Mouse (Mus musculus) thymus, postnatal 4 days (tissue): ENCODE measurements at regions not wholly inside any gene's neighbourhood (a gene's known extent, or its start where the extent isn't known, plus 50 kb on each side); places are given as distances from the start of the nearest gene placed in this dataset.

Source experiments
- DNase-seq: peaks from one replicate; pipeline ENCODE4 v3.0.0; 2021

GRCm38 (mm10) chr14:105841888-105842287 is 54.7 kb downstream of the Spry2 start:
- DNase-seq, result no peak

DNA sequence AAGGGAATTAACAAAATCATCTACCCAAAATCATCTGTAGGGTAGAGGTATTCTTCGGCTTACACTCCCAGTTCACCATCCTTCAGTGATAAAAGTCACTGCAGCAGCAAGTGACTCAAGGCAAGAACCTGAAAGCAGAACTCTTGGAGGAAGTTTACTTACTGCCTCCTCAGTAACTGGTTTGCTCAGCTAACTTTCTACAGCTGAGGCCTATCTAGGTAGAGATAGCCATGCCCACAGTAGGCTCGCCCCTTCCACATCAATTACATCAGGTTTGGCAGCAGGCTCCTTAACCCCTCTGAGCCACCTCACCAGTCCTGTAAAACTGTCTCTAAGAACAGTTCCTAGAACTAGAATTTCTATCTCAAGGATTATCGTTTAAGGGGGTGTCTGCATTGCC is 59.1 kb downstream of the Spry2 start:
- DNase-seq, result no peak

- no peak for DNase-seq
Measured at GRCm38 (mm10) chr14:105830701-105831100, 65.9 kb downstream of the Spry2 start.

DNA sequence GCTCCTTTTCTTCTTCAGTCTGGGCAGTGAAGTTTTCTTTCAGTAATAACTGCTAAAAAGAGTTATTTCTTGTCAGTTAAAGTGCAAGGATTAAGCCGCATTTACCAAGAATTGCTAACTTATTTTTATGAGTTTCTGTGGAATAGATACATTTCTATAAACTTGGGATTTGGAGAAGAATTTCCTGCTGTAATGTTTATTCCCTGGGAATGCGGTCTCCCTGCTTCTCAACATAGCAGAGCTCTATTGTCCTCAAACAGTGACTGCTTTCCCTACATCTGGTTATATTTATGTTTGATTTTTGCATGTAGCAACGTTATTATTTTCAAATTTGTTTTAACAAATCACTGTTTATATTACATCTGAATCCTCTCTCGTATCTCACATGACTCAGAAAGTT is 66.3 kb downstream of the Spry2 start:
- no peak for DNase-seq

DNA sequence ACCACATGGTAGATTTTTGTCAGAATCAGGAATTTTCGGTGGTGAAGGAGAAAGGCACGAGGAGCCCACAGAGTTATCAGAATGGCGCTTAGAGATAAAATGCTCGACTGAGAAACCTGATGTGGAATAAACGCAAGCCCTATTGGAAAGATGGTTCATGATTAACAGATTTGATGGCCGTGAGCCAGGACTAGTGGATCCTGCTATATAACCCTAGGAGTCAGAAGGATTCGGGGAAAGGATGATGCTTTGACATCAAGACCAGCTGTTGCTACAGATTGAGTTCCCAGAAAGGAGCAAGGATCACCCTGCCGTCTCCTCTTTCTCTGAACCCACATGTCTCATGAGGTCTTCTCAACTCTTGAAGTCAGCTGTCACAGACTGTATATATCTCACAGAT is 73.5 kb downstream of the Spry2 start:
- no peak for DNase-seq

DNA sequence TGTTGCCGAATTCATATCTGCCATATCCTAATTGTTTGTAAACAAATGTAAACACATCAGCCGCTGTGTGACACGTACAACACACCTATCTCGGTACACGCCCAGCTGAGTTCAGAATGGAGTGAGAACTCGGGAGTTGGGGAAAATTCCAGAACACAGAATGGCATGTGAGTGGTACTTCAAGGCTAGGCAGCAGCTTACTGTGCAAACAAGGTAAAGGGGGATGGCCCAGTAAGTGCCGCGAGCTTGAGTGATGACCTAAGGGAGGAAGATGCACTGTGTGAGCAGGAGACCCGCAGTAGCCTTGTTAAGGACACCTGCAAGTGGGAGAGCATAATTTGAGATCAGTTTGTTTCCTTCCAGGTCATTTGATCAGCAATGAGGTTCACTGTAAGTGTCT is 74.0 kb downstream of the Spry2 start:
- DNase-seq, result no peak

GRCm38 (mm10) chr14:105819534-105819933 is 77.1 kb downstream of the Spry2 start:
- no peak for DNase-seq

DNA sequence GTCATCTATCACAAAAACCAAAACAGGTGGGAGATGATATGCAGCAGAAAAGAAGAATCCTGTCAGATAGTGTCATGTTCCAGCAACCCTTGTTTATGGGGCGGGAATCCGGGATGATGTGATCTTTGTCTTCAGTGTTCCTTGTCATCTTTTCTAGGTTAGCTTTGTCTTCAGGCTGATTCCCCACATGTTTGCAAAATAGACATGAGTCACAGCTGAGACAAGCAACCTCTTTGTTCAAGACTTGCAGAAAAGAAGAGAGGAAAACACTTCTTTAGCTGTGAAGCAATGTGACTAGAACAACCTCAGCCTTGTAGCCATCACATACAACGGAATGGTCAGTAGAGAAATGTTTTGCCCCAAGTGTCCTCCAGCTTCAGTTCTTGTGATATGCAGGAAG is 77.8 kb downstream of the Spry2 start:
- DNase-seq, result no peak

- no peak for DNase-seq
Measured at GRCm38 (mm10) chr14:105817481-105817880, 79.1 kb downstream of the Spry2 start.

GRCm38 (mm10) chr14:105815827-105816226 is 80.8 kb downstream of the Spry2 start:
- no peak for DNase-seq

GRCm38 (mm10) chr14:105815281-105815680 is 81.3 kb downstream of the Spry2 start:
- DNase-seq, result no peak

DNA sequence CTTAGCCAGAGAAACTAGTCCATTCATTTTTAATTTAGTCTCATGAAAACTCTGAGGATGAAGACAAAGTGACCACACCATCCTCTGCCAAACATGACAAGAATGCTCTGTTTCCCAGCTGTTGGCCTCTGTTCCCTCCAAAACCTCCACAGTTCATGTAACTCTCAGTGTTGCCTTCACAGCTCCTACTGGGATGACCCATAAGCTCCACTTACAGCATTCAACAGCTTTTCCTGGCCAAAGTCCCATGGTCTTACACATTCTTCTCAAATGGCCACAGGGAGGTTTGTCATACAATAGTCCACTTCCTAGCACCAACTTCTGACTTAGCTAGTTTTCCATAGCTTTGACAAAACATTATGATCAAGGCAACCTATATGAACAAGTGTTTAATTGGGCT is 83.0 kb downstream of the Spry2 start:
- no peak for DNase-seq

GRCm38 (mm10) chr14:105813097-105813496 is 83.5 kb downstream of the Spry2 start:
- DNase-seq, result no peak

DNA sequence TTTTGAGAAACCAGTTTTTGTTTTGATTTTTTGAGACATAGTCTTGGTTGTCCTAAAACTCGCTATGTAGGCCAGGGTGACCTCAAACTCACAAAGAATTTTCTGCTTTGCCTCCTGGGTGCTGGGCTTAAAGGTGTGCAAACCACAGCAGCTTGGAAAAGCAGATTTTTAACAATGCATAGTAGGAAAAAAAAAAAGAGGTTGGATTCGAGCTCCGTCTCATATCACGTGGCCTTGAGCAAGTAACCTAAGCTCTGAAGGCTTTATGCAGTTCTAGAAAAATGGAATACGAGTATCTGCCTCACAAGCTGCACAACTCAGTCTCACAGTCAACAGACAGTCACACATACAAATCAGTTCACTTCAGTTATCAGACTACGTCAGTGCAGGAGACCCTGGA is 90.9 kb downstream of the Spry2 start:
- DNase-seq, result no peak

DNA sequence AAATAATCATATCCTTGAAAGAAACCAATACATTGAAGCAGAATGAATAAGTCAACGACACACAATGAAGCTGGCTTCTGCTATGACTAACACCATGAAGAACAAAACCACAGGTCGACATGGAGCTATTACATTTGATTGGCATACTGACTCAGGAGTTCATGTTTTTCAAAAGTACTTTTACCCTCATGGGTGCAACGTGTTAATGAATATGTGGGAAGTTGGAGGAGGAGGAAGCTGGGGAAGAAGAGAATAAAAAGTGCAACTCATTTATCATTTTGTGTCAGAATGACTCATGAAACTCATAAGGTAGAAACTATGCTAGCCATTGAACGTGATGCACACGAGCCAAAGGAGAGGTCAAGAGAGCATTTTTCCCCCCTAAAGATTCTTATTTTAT is 91.3 kb downstream of the Spry2 start:
- DNase-seq, result no peak

DNA sequence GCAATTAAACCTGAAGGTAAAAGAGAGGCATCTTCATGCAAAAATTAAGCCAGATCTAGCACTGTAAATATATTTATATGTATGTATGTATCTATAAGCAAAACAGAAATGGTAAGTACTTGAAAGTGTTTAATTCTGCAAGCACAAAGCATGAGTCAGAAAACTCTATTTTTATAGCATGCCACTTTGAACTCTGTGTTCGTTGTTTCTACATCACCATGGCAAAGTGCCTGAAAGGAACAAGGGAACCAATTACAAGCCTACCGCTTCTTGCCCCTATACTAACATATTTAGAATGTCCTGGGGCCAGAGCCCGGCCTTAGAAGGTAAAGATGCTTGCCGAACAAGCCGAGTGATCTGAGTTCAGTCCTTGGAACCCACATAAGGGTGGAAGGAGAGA is 91.9 kb downstream of the Spry2 start:
- no peak for DNase-seq

- peak; percentile 13 for DNase-seq
Measured at GRCm38 (mm10) chr14:105803281-105803680, 93.3 kb downstream of the Spry2 start.

DNA sequence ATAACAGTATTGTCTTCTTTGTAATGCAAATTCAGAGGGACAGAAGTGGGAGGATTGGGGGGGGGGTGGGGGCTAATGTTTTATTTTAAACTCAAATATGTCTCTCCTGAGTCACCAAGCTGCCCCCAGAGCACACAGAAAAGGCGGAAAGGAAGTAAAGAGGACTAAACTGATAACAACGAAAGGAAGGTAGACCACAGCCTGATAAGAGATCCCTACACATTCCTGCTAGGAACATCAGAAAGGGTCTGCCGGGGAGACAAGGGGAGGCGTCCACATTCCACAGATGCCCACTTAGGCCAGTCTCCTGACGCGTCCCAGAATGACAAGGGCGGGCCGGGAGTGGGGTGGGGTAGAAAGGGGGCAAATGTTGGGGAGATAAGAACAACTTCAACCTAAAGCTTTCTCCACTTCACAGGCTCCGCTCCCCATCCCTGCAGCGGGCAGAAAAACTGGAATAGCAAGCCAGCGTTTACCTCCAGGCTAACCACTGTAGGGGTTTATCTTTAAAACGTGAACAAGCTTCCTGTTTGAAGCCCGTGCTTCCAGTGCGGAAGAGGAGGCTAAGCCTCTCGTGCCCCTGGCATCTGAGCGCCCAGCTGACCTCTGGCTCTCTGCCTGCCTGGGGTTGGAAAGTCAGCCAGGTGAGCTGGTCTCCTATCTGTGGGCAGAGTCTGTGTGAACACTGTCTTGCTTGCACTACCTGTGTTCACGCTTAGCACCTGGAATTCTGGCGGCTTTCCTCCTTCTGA is 93.9 kb downstream of the Spry2 start:
- DNase-seq, result peak; percentile 33

DNA sequence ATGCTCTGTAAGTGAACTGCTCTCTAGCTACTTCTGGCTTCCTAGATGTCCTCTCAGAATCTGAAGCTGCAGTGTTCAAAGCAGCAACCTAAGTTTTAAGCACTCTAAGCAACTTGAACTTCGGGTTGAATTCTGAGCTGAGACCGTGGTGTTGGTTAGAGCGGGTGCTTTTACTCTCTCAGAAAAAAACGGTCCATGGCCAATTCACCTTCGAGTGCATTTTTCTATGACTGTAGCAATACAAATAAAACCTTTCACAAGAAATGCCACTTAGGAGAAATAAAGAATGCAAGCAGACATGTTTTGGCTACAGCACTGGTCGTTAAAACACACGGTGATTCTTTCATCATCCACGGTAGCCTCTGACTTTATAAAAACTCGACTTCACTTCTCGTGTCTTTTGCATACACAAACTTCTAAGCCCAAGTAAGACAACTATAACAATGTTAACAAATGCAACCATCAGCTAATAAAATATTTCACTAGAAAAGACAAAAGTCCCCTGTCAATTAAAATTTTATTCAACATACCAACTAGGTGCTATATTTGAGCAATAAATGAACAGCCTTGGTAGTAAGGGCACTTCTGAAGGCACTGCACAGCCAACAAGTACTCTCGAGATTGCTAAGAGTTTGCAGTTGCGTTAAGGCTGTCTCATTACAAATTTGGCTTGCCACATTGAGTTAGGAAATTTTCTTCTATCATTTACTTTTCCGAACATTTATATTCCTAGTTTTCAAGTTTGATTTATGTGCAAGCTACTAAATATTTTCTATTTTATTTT is 96.3 kb downstream of the Spry2 start:
- no peak for DNase-seq

DNA sequence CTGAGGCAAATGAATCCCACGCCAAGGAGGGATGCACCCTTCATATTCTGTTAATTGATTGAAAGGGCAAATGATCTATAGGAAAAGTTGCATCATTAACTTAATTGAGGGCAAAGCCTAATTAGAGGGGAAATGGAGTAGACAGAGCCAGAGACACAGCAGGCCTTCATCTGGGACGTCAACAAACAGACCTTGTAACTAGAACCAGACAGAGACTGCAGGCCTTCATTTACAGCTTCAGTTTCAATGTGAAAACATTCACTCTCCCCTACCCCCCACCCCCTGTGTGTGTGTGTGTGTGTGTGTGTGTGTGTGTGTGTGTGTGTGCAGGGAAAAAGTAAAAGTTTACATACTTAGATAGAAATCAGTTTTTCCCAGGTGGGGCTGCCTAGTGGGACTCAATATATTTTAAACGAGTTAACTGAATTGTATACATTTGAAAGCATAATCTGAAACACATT is 97.2 kb downstream of the Spry2 start:
- DNase-seq, result no peak

DNA sequence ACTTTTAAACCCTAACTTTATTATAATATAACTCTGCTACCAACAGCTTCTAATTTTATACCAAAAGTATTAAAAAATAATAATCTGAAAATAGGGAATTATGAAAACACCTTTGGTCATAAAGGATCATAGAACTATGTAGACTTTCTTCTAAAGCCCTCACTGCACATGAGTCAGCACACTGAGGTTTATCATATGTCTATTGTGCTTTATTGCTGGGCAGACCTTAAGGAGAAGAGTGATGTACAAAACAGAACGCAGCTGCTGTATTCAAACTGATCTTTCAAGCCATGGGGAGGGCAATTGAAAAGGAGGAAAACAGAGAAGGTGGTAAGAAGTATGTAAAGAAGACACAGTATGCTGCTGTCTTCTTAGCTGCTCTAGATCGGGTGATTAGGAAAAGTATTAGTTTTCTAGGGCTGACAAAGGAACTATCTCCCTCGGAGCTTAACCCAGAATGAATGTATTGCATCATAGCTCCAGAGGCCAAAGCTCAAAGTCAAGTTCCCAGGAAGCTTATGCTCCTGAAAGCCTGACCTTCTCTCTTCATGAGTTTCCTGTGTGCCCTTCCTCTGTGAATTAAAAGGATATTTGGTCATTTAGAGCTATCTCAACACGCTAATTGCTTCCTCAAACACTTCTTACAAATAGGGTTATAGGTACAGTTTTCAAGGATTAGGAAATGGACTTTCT is 103.5 kb downstream of the Spry2 start:
- no peak for DNase-seq

DNA sequence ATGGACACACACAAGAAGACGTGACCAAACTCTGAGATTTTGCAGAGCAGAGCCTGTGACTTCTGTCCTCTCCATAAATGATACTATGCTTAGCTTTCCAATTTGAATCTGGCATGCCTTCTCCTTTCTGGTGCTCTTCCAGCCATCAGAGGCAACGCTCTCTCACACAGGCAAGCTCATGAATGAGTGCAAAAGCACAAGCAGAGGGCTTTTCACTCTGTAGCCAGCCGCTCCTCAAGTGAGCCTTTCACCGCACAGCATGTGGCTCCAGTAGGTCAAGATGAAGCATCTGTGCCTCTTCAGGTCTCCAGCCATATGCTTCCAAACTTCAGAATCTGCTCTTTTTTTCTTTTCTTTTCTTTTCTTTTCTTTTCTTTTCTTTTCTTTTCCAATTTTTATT is 106.2 kb downstream of the Spry2 start:
- DNase-seq, result no peak

DNA sequence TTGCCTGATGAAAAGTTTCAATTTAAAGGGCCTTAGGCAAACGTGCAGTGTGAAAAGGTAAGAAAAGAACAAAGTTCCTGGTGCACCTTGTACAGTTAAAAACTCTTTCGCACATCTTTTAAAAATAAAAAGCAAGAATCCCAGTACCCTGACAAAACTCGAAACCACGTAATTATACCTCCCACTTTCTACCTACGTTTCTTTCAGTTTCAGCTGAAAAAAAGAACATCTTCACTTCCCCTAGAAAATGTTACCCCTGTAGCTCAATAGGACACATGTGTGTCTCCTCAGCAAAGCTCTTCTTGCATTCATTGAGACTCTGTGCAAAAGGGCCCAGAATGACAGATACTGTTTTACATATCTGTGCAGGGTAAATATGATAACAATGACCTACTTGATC is 113.2 kb downstream of the Spry2 start:
- no peak for DNase-seq

DNA sequence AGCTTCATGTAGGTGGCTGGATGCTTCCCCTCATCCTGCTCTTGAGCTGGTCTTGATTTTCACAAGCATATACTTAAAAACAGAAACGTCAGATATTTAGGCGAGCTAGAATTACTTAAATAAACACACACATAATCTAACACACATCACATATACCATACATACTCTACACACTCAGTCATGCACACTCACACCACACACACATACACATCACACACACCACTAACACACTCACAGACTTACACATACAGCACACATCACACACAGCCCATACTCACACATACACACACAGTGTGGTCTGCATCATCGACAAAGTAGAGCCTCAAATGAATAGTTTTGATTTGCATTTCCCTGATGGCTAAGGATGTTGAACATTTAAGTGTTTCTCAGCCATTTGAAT is 116.9 kb downstream of the Spry2 start:
- no peak for DNase-seq
